In genomic region chr16:37780386-37780785, GRCm38 (mm10) we compare ENCODE assay signal across 14 mouse cellular contexts. TPM values are rescaled to one million over a fixed set of nuclear protein-coding genes. Genes with fewer than 3 reads are reported as not detected.
DNase-seq lines count a peak whose midpoint lies in the region; ATAC-seq and TF ChIP-seq lines count a peak whose summit lies in the region.
"Had no signal": no experiment of that assay in that cellular context is flagged by ENCODE, and none has a peak within 500 bp of the region (broad histone marks: within the 10 kb centered on the region; RNA-seq: fewer than 3 reads in every experiment).

No protein-coding gene starts in this region.

- peak overlapping the region; percentile 64 for H3K4me2 ChIP-seq in heart, embryonic 14.5 days (ENCODE audit: low read length)
- H3K4me2 ChIP-seq in kidney, postnatal 0 days (ENCODE audit: low read length), result peak overlapping the region; percentile 71; the same call in 1 of the 2 replicates
- peak overlapping the region; percentile 61; the same call in 1 of the 2 replicates for H3K4me2 ChIP-seq in limb, embryonic 15.5 days
- H3K4me2 ChIP-seq: liver, embryonic 13.5 days; midbrain, embryonic 13.5 days had no signal

- WGBS in heart, embryonic 14.5 days, result 9% methylated on average over 1 of the region's 1 CpGs
- WGBS in kidney, postnatal 0 days, result 12% methylated on average over 1 of the region's 1 CpGs
- WGBS in limb, embryonic 15.5 days, result 29% methylated on average over 1 of the region's 1 CpGs

- no peak for DNase-seq in heart, adult 9 months (ENCODE audit: low spot score in 2 of 2)
- DNase-seq in kidney, postnatal 0 days (ENCODE audit: low spot score), result no peak
- no peak for DNase-seq in kidney, postnatal 10 days
- DNase-seq in G1E (ENCODE audit: low spot score), result peak; percentile 44
- DNase-seq in layer of hippocampus, postnatal 14 days (ENCODE audit: low spot score in 2 of 2), result no peak
- DNase-seq in right cerebral cortex, postnatal 25 days, result no peak
- DNase-seq: cerebellum, adult 2 months; liver, embryonic 13.5 days; right cerebral cortex, postnatal 14 days had no signal

- no peak for ATAC-seq in heart, embryonic 14.5 days (ENCODE audit: insufficient number of reproducible peaks, insufficient read depth, low FRiP score, low read depth)
- ATAC-seq in kidney, postnatal 0 days (replicated peaks; ENCODE audit: low FRiP score, low read depth), result no peak; the same call in 1 of the 2 replicates
- peak; percentile 70 for ATAC-seq in G1E (ENCODE audit: extremely low read depth, insufficient number of reproducible peaks, low FRiP score, poor library complexity, severe bottlenecking)
- no peak for ATAC-seq in limb, embryonic 15.5 days (ENCODE audit: insufficient number of reproducible peaks, low FRiP score, low TSS enrichment, low read depth)
- ATAC-seq: inflammation-experienced regulatory T-cells, adult 6 months; midbrain, embryonic 13.5 days had no signal

- peaks cover 11 to 40% of the 10 kb centered on the region in 2 experiments for H3K4me1 ChIP-seq in heart, embryonic 14.5 days (ENCODE audit: control insufficient read depth in 2 of 2, insufficient read depth in 2 of 2, low read length in 2 of 2)
- H3K4me1 ChIP-seq in kidney, postnatal 0 days (replicated peaks; ENCODE audit: insufficient read depth, low read length), result peaks cover 19% of the 10 kb centered on the region; the same call in 1 of the 2 replicates
- H3K4me1 ChIP-seq in G1E (ENCODE audit: insufficient read depth, low read depth, low read length), result peaks cover 44% of the 10 kb centered on the region
- peaks cover 45% of the 10 kb centered on the region for H3K4me1 ChIP-seq in limb, embryonic 15.5 days
- H3K4me1 ChIP-seq: liver, embryonic 13.5 days had no signal

- peaks cover 49% of the 10 kb centered on the region for H3K36me3 ChIP-seq in heart, embryonic 14.5 days (ENCODE audit: control insufficient read depth, insufficient read depth, low read length)
- peaks cover 20% of the 10 kb centered on the region for H3K36me3 ChIP-seq in kidney, postnatal 0 days (ENCODE audit: insufficient read depth, low read length)
- no peaks in the 10 kb centered on the region for H3K36me3 ChIP-seq in G1E (replicated peaks)
- peaks cover 17% of the 10 kb centered on the region for H3K36me3 ChIP-seq in limb, embryonic 15.5 days
- H3K36me3 ChIP-seq: liver, embryonic 13.5 days; midbrain, embryonic 13.5 days had no signal

- H3K27ac ChIP-seq in heart, embryonic 14.5 days (replicated peaks in 1 of 2; ENCODE audit: control insufficient read depth in 1 of 2, insufficient read depth in 1 of 2, low read depth in 2 of 2, low read length in 2 of 2), result peak overlapping the region in 1 of 2 experiments; percentile 53; a peak in 1 of 4 replicates
- H3K27ac ChIP-seq in kidney, postnatal 0 days, result peak overlapping the region; percentile 57
- H3K27ac ChIP-seq in limb, embryonic 15.5 days, result no peak overlapping the region
- H3K27ac ChIP-seq: liver, embryonic 13.5 days had no signal

- H3K4me3 ChIP-seq in heart, embryonic 14.5 days (ENCODE audit: control insufficient read depth in 1 of 2, insufficient read depth in 1 of 2, low read depth in 1 of 2, low read length in 2 of 2), result peak overlapping the region in 1 of 2 experiments; percentile 98; a peak in 1 of 4 replicates
- no peak overlapping the region for H3K4me3 ChIP-seq in kidney, postnatal 0 days (replicated peaks; ENCODE audit: low read depth, low read length)
- no peak overlapping the region; the same call in 1 of the 2 replicates for H3K4me3 ChIP-seq in G1E (ENCODE audit: low read depth, low read length)
- H3K4me3 ChIP-seq in limb, embryonic 15.5 days, result no peak overlapping the region
- H3K4me3 ChIP-seq: erythroblast, embryonic 14.5 days; liver, embryonic 13.5 days; midbrain, embryonic 13.5 days had no signal

- H3K27me3 ChIP-seq in heart, embryonic 14.5 days (ENCODE audit: control insufficient read depth, insufficient read depth, low read length), result no peaks in the 10 kb centered on the region
- H3K27me3 ChIP-seq in kidney, postnatal 0 days (ENCODE audit: insufficient read depth, low read length), result no peaks in the 10 kb centered on the region
- peaks cover 20% of the 10 kb centered on the region for H3K27me3 ChIP-seq in G1E (ENCODE audit: insufficient read depth, low read length)
- no peaks in the 10 kb centered on the region for H3K27me3 ChIP-seq in limb, embryonic 15.5 days
- H3K27me3 ChIP-seq: midbrain, embryonic 13.5 days had no signal

- 0 out of 2 replicates have a peak overlapping the region, but pooled peaks have one; percentile 19 for H3K9ac ChIP-seq in heart, embryonic 14.5 days (ENCODE audit: low read length)
- H3K9ac ChIP-seq in kidney, postnatal 0 days (ENCODE audit: low read depth, low read length), result no peak overlapping the region
- H3K9ac ChIP-seq in limb, embryonic 15.5 days, result no peak overlapping the region
- H3K9ac ChIP-seq: liver, embryonic 13.5 days; midbrain, embryonic 13.5 days had no signal

- no peak for TF ChIP-seq CTCF in kidney, postnatal 0 days (IDR thresholded peaks at IDR 0.05; ENCODE audit: low read depth)
- TF ChIP-seq CTCF in G1E (IDR thresholded peaks at IDR 0.05; ENCODE audit: low read depth, low read length), result no peak

- no peaks in the 10 kb centered on the region for H3K9me3 ChIP-seq in heart, embryonic 14.5 days (ENCODE audit: control insufficient read depth, low read length)
- no peaks in the 10 kb centered on the region for H3K9me3 ChIP-seq in kidney, postnatal 0 days (replicated peaks; ENCODE audit: low read length)
- H3K9me3 ChIP-seq in G1E (replicated peaks), result no peaks in the 10 kb centered on the region
- no peaks in the 10 kb centered on the region for H3K9me3 ChIP-seq in limb, embryonic 15.5 days
- H3K9me3 ChIP-seq: liver, embryonic 13.5 days; midbrain, embryonic 13.5 days had no signal

RNA-seq across cellular contexts. Expression of gene Fstl1, which starts 3.7 kb away (rescaled TPM):
- polyA plus RNA-seq in heart, embryonic 14.5 days (2014; fragmentation: Nextera tagmentation; extraction: Ambion mirVana), result 537 and 600 TPM in 2 replicates
- 641 and 681 TPM in 2 replicates for polyA plus RNA-seq in kidney, postnatal 0 days (2015; fragmentation: Nextera tagmentation; extraction: Ambion mirVana)
- 2.9 and 4.8 TPM in 2 replicates for total RNA-seq in G1E (2014; fragmentation: Nextera tagmentation)
- 6.5 and 7.4 TPM in 2 replicates for total RNA-seq in G1E (2017)
- 0.67 and 0.68 TPM in 2 replicates for polyA plus RNA-seq in G1E (2012)
- 835 and 854 TPM in 2 replicates for polyA plus RNA-seq in limb, embryonic 15.5 days (2015; fragmentation: Nextera tagmentation; extraction: Ambion mirVana)
- total RNA-seq in layer of hippocampus, postnatal 14 days (2021), result 10 to 100 TPM; 49.7 to 58.0 TPM

Comparison
In these comparisons a context has a peak if more than half of its experiments do, and no peak if none do; other contexts are left out.
1. RNA of gene Fstl1, which starts 3.7 kb away (polyA plus RNA-seq): 835 to 854 TPM in limb, embryonic 15.5 days, 641 to 681 TPM in kidney, postnatal 0 days and 537 to 600 TPM in heart, embryonic 14.5 days; 0.67 to 0.68 TPM in G1E; every median in the first group is over 100 times any median in the second.
2. Peak in every context shown above with its lines, with median percentiles within 50 percentile points of each other: H3K4me2 ChIP-seq.